Mouse (Mus musculus): Measurements from ENCODE around the gene Otoa. TPM values are rescaled to one million over a fixed set of nuclear protein-coding genes. Genes with fewer than 3 reads are reported as not detected.

Otoa gene
- total RNA-seq, 2 experiments from 2014 or later, result 0.11 to 0.42 TPM

DNA sequence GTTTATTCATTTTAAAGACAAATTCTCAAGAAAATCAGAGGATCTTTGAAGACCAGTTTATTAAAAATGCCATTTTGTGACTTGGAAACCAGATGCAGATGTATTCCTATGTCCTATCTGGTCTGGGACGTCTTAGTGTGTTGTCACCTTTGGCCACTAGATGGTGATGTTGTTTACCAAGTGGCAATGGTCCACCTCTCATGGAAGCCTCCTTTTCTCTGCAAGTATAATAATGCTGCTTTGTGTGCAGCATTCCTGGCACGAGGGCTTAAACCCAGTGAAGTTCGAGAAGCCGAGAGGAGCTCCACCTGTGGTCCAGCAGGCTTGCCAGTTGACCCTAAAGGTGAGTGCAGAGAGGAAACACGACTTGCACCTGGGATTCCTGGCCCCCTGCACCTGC, 3.6 kb upstream of the Otoa start:
- peak; percentile 39 for ATAC-seq (ENCODE audit: poor library complexity, severe bottlenecking)

DNA sequence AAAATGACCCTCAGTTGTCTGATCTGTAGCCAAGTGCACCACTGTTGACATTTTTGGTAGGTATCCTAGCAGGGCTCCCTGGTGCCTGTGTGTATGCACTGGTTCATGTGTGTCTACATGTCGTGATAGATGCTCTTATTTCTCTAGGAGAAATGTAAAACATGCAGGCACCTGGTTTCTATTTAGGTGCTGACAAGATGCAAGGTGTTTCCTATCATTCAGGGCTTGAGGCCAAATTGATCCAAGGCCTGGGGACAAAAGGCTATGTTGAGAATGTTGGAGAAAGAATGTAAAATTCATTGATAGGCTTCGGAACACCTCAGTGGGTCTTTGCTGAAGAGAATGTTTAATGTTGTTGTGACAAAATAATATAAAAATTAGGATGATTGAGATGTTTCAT, 366 bp downstream of the Otoa start:
- no peak for ATAC-seq (ENCODE audit: poor library complexity, severe bottlenecking)

DNA sequence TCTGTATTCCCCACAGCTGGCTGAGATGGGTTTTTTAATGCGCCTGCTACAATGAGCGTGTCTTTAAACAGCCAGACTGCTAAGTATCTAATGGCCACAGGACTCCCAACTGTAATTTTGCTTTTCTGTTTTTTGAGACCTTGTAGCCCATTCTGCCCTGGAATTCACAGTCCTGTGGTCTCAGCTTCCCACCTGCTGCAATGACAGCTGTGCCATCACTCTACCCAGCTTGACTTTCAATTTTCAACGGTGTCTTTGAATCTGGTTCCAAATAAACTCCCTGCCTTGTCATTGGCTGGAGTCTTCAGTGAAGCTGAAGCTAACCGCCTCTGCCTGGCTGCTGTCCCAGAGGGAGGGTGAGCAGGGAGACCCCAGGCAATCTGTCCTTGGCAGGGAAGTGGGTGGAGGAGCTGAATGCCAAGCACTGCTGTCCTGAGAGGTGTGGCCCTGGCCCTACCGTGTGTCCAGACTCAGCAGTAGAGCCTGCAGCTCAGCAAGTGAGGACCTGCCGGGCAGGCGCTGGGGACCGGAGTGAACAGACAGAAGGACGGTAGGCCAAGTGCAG, 1.6 kb downstream of the Otoa start:
- no peak for ATAC-seq (ENCODE audit: poor library complexity, severe bottlenecking)

DNA sequence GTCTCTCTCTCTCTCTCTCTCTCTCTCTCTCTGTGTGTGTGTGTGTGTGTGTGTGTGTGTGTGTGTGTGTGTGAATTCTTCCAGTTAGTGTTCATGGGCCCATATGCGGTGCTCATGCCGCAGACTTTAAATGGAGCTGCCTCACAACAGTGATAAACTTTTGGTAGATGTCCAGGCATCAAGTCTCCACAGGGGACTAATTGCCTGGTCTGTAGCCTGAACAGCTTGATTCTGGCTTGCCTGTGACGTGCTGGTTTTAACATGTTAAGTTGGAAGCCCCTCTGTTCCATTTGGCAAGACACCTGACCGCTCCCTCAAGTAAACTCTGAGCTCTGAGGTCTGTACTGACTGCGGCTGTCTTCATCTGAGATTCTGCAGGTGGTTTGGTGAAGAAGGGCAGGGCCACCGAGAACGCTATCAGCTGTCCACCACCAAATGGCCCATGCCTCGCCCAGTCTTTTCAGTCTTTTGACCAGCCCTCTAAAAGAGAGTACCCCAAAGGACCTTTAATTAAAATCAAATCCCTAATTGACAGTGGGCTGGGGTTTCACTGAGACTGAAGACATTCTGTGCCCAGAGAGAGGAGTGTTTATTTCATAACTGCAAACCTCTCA, 3.5 kb downstream of the Otoa start:
- ATAC-seq (ENCODE audit: poor library complexity, severe bottlenecking), result no peak

DNA sequence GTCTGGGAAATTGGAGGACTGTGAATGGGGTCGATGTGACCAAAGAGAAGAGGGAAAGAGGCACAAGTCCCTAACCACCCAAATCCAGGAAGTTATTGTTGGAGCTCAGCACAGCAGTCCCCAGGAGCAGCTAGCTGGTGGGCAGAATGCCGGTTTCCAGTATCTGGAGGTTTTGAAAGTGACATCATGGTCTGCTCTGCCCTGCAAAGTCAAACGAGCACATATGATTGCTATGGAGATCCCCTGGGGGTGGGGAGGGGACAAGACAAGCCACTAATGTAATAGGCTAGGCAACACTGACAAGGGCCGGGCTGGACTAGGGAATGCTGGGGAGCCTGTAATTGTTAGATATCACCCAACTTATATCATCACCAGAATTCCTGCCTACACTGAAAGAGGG, 4.0 kb downstream of the Otoa start:
- 0 out of 2 replicates have a peak, but pooled peaks have one; percentile 17 for ATAC-seq (ENCODE audit: poor library complexity, severe bottlenecking)

DNA sequence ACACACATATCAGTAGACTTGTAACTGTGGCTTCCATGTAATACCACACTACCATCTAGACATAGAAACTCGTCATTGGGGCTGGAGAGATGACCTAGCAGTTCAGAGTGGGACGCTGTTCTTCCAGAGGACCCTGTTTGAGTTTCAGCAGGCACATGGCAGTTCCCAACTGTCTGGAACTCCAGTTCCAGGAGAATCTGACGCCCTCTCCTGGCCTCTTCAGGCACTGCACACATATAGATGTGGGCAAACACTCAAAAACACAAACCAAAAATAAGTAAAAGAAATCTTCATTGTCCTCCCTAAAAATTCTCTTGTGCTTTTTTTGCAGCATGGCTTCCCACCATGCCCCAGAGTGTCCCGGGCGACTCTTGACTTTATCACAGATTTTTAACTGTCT, 7.3 kb downstream of the Otoa start:
- peak; percentile 51; the same call in 1 of the 2 replicates for ATAC-seq (ENCODE audit: poor library complexity, severe bottlenecking)

DNA sequence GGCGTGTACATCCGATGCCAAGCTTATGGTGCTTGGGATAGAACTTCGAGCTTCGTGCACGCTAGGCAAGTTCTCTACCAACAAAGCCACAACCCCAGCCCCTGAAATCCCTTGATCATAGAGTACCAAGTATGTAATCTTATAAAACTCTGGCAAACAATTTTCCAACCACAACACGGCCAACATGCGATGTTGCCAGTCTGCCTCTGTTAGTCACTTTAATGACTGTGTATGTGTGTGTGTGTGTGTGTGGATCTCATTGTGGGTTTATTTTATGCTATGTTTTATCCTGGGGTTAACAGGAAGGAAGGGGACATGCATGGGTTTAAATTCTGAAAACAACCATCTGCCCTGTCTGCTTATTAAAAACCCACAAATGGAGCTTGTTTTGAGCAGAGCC, 9.3 kb downstream of the Otoa start:
- no peak for ATAC-seq (ENCODE audit: poor library complexity, severe bottlenecking)

DNA sequence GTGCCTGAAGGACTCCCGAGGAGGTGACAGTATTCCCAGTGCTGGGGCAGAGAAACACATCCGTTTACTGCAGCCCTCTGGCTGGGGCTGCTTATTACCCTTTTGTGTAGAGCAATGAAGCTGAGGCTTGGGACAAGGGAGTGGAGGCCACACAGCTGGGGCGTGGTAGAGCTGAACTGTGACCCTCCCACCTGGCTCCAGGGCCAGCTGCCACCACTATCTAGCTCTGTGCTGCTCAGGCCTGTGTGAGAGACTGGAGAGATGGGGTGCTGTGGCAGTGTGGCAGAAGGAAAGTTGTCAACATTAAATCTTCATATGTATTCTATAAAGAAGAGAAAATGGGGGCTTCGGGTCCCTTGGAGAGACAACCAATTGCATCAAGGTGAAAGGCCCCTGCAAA, 11.6 kb downstream of the Otoa start:
- ATAC-seq (ENCODE audit: poor library complexity, severe bottlenecking), result no peak

DNA sequence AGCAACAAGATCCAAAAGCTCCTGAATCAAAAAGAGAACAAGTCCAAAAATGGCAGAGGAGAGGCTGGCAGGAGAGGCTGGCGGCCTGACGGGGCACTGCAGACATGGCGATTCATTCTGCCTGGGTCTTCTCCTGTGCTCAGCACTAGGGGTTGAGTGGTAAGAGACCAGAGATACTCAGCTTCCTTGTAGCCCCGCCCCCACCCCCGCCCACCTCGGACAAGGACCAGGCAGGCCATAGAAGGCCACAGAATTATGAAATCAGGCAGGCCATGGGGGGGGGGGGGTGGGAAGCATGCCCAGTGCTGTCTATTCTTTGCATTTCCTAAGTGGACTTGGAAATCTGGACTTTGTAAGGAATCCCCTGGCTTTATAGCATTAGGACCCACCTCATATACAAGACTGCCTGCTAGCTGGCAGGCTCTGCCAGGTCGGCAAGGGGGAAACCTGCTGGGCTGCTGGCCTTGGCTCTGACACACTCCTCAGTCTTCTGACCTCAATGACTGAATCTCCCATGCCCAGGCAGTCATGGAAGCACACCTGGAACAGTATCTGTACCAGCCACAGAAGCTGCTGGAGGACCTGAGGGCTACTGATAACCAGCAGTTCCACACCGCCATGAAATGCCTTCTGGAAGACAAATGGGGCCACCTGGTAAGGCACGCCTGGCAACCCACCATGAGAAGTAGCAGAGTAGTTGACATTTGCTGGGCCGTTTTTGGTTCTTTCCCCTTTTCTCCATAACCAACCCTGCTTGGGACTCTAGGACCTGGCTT, 17.4 kb downstream of the Otoa start:
- ATAC-seq (ENCODE audit: poor library complexity, severe bottlenecking), result no peak

DNA sequence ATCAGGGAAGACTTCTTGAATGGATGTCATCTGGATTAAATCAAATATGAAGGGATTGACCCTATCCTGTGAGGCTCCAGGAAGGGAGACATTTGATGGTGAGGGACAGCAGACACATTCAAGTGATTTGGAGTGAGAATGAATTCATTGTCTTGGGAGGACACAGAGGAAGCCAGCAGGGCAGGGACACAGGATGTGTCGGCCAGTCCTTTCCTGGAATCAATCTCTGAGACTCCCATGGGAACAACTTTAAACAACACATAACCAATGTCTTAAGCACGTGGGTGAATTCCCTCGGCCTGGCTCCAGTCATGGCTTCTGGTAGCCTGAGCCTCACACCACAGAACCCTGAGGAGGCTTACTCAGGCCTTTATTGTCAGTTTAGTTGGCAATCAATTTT, 26.4 kb downstream of the Otoa start:
- ATAC-seq (ENCODE audit: poor library complexity, severe bottlenecking), result no peak

DNA sequence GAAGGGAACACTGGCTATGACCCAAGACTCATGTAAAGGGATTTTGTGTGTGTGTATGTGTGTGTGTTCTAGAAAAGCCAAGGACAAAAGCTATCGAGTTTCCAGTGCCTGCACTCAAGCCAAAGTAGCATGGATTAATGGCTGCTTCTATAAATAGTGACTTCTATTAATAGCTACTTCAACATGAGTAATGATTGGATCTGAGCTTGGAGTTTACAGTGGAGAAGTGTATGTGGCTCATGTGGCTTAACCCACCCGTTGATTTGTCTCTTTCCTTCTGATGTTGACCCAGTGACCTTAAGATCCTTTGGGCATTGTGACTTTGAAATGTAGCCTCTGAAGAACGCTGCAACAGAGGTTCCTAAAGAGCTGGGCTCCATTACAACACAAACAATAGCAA, 29.9 kb downstream of the Otoa start:
- ATAC-seq (ENCODE audit: poor library complexity, severe bottlenecking), result no peak

DNA sequence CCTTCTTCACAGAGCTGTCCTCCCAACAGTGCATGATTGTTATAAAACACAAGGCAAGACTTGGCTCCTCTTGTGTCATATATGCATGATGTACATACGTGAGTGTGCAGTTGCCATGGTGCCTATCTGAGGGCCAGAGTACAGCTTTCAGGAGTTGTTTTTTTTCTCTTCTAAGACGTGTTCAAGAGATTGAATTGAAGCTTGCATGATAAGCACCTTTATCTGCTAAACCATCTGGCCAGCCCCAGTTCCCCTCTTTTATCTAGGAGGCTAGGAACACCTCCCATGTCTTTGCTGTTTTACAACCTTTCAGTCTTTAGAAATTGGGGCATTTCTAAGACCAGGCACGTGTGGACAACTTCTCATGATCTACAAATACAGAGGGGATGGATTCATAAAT, 30.3 kb downstream of the Otoa start:
- no peak for ATAC-seq (ENCODE audit: poor library complexity, severe bottlenecking)

DNA sequence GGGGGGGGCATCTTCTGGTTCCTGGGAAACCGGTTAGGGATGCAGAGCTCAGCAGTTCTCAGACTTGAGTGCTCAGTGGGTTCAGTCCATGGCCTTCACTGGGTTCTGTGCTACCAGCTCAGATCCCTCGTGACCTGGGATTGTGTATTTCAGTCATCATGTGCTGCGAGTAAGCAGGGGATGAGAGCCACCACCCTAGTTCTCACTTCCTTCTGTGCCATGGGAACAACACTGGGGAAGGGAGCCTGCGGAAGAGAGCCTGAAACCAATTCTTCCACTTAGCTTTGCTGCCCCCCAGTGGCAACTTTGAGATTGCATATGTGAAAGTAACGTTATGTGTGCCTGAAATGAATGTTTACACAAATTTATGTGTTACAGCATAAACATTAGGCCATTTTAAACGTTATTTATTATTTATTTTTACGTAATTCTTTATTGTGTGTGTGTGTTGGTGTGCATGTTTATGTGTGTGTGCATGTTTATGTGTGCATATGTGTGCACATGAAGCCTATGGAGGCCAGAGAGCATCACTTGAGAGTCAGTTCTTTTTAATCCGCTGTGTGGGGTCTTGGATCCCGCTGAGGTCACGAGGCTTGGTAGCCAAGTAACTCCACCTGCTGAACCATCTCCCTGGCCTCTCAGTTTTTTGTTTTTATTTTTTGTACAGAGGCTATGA, 38.8 kb downstream of the Otoa start:
- peak; percentile 99 for ATAC-seq (ENCODE audit: poor library complexity, severe bottlenecking)

DNA sequence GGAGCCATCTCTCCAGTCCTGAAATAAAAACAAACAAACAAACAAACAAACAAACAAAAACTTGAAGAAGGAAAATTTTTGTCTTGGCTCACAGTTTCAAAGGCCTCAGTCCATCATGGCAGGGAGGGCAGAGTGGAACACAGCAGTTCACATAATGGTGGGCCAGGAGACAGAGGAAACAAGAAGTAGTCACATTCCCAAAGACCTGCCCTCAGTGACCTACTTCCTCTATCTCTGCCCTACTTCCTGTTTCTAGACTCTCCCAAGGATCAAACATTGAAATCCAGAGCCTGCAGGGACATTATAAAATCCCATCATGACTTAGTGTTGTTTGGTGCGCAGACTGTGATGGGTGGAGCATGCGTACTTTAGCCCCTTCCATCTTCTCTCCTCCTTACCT, 49.4 kb downstream of the Otoa start:
- ATAC-seq (ENCODE audit: poor library complexity, severe bottlenecking), result no peak

DNA sequence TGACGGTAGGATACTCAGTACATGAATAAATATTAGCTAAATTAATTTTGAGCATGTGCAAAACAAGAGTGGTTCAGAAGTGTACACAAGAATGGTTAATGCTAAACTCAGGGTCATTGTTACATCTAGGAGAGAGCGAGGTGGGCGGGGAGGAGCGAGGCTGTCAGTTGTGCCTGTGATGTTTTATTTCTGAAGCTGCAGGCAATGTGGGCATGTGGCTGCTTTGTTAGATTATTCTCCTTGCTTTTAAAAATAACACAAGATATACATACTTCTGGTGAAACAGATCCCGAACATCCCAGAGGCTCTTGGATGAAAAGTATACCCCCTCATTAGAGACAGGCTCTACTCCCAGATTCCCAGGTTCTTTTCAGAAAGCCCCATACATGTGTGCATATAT, 59.8 kb downstream of the Otoa start:
- ATAC-seq (ENCODE audit: poor library complexity, severe bottlenecking), result no peak

DNA sequence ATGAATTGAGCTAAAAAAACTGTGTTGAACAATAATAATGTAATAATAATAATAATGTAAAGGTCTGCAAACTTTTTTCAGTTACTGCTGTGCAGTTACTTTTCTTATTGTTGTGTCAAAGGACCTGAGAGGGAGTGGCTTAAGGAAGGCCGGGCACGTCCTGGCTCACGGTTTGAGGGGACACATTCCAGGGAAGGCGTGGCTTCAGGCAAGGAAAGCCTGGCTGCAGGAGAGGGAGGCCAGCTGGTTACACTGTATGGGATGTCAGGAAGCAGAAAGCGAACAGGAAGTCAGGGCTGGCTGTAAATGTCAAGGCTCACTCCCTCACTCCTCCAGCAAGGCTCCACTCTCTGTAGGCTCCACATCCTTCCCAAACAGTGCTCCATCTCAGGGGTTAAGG, 69.2 kb downstream of the Otoa start:
- no peak for ATAC-seq (ENCODE audit: poor library complexity, severe bottlenecking)

DNA sequence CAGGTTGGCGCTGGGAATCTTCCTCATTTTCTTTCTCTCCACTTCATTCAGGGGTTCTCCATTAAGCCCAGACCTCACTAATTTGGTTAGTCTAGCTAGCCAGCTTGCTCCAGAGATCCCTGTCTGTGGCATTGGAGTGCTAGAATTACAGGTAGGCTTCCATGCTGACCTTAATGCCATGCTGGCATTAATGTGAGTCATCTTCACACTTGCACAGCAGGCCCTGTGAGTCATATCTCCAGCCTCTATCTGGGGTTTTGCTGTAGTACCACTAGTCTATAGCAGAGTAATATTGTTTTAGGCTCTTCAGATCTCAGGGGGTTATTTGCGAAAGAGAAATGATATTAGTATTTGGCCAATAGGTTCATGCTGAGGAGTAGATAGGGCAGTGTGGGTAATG, 70.7 kb downstream of the Otoa start:
- ATAC-seq (ENCODE audit: poor library complexity, severe bottlenecking), result no peak

DNA sequence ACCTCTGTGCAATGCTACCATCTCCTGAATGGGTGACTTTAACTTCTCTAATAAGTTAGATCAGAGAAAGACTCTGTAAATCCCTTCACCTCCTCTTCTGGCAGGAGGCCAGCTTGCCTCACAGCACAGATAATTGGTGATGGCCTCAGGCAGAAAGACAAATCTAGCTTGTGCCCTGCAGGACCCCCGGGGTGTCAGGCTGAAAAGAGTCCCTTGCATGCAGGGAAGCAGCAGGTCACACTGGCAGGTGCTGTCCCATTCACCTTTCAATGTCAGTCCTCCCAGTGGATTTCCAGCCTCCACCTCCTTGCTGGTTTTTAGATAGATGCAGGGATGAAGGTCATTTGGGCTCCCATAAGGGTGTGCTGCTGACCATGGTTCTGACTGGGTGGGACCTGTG, 84.2 kb downstream of the Otoa start:
- no peak for ATAC-seq (ENCODE audit: poor library complexity, severe bottlenecking)

DNA sequence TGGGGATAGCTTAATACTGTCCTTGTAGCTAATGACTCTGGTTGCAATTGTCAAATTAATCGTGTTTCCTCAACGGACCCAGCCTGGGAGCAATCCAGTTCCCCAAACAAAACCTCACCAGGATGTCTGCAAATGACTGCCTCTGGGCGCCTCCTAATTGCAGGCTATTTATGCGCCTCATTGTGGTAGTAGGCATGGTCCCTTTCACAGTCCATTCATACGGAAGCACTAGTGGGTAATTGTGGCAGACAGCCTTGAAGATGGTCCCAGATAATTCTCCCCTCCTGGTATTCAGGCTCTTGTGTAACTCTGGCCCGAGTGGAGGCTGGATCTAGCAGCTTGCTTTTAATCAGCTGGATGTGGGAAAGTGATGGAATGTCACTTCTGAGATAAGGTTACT, 90.4 kb downstream of the Otoa start:
- ATAC-seq (ENCODE audit: poor library complexity, severe bottlenecking), result no peak

DNA sequence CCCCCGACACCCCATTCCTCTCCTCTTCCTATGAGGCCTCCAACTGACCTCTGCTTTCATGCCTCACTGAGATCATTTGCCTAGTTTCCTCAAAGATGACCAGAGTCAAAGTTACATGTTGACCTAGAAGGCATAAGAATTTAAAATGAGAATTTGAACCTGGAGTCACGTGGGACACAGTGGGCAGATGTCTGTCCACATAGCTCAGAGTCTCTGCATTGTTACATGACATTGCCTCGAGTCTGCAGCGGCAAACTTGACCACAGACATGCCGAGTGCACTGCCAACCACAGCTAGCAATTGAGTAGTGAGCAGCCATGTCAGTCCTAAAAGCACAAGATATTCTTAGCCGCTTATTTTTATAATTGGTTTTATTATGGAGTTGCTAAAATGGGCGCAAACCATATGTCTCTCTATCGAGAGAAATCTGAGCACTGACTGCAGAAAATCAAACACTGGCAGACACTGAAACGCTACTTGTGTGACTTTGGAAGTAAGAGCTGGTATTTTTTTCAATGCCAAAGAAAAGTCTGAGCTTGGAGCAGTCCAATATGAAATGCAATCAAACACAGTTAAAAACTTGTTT, 105.8 kb downstream of the Otoa start:
- no peak for ATAC-seq (ENCODE audit: poor library complexity, severe bottlenecking)

DNA sequence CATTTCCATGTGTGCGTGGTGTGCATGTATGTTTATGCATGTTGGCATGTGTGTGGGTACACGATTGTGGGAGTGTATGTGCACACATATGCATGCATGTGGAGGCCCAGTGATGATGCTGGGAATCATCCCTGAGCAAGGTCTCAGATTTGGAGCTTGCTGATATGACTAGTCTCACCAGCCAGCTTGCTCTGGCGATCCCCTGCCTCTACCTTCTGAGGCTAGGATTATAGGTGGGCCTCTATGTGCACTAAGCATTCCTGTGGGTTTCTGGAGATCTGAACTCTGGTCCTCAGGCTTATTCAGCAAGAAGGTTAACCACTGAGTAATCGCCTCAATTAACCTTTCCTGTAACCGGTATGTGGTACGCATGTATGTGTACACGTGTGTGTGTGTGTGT, 107.5 kb downstream of the Otoa start:
- no peak for ATAC-seq (ENCODE audit: poor library complexity, severe bottlenecking)

DNA sequence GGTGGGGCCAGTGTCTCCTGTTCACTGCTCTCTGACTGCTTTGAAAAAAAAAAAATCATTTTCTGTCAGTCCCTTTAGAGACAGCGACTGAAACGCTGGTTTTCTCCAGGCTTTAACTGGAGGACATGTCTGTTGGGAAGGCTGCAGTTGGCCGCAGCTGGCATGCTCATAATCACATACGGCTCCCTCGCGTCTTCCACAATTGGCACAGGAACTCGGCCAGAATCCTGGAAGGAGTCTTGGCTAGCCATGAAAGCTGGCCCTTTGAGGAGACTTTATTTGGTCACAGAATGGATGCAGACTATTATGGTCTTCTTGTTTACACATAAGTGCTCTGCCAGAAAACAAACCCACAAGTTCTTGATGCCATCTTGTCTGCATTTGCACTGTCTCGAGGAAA, 117.5 kb downstream of the Otoa start:
- ATAC-seq (ENCODE audit: poor library complexity, severe bottlenecking), result no peak

Measured in megakaryocyte, adult 5-6 weeks (primary cell).